Mouse (Mus musculus) monocyte, adult 5-6 weeks (primary cell): Measurements from ENCODE around the gene Kcnk13. TPM values are rescaled to one million over a fixed set of nuclear protein-coding genes. Genes with fewer than 3 reads are reported as not detected.

Experiments used
- ATAC-seq: fragments of 153-309, 156-312 bp; replicated peaks from 2 replicates; pipeline ENCODE4 v1.8.0; 2017; ENCODE audit warnings: mild to moderate bottlenecking; ENCODE audit not compliant: low TSS enrichment, insufficient number of reproducible peaks, severe bottlenecking, poor library complexity, low FRiP score
- total RNA-seq: library from RNA; stranded (forward); fragments of 200-1000, 200-491, 200-594 nt; gene quantifications from 3 replicates; pipeline ENCODE4 v1.2.3, GENCODE M21; 2017

Gene Kcnk13
- total RNA-seq, 1 experiment from 2014 or later: 0.29 TPM

- no peak for ATAC-seq
Measured at GRCm38 (mm10) chr12:100002914-100003587, 38.8 kb downstream of the Kcnk13 start.

GRCm38 (mm10) chr12:100005285-100005684 lies 41.0 kb downstream of the Kcnk13 start:
- ATAC-seq: peak; percentile 89

- ATAC-seq: no peak
Measured at GRCm38 (mm10) chr12:100006681-100007080, 42.4 kb downstream of the Kcnk13 start.

- ATAC-seq: peak; percentile 79
Measured at GRCm38 (mm10) chr12:100012839-100013238, 48.5 kb downstream of the Kcnk13 start.

GRCm38 (mm10) chr12:100015146-100015545 lies 50.8 kb downstream of the Kcnk13 start:
- no peak for ATAC-seq

GRCm38 (mm10) chr12:100017709-100018108 lies 53.4 kb downstream of the Kcnk13 start:
- ATAC-seq: no peak

- ATAC-seq: no peak; the same call in 1 of the 2 replicates
Measured at GRCm38 (mm10) chr12:100022490-100022889, 58.2 kb downstream of the Kcnk13 start.

GRCm38 (mm10) chr12:100023821-100024365 lies 59.6 kb downstream of the Kcnk13 start:
- no peak for ATAC-seq

- ATAC-seq: no peak
Measured at GRCm38 (mm10) chr12:100025675-100026074, 61.4 kb downstream of the Kcnk13 start.

- ATAC-seq: no peak
Measured at GRCm38 (mm10) chr12:100026715-100027245, 62.5 kb downstream of the Kcnk13 start.

GRCm38 (mm10) chr12:100027281-100027680 lies 63.0 kb downstream of the Kcnk13 start:
- ATAC-seq: no peak

- ATAC-seq: no peak
Measured at GRCm38 (mm10) chr12:100031681-100032080, 67.4 kb downstream of the Kcnk13 start.

- ATAC-seq: no peak
Measured at GRCm38 (mm10) chr12:100032521-100032920, 68.2 kb downstream of the Kcnk13 start.

- no peak for ATAC-seq
Measured at GRCm38 (mm10) chr12:100038741-100039262, 74.5 kb downstream of the Kcnk13 start.

GRCm38 (mm10) chr12:100042116-100042515 lies 77.8 kb downstream of the Kcnk13 start:
- ATAC-seq: no peak

GRCm38 (mm10) chr12:100044704-100045103 lies 80.4 kb downstream of the Kcnk13 start:
- no peak for ATAC-seq

- ATAC-seq: no peak
Measured at GRCm38 (mm10) chr12:100050552-100050951, 86.3 kb downstream of the Kcnk13 start.

- ATAC-seq: peak; percentile 80
Measured at GRCm38 (mm10) chr12:100053617-100054016, 89.3 kb downstream of the Kcnk13 start.

GRCm38 (mm10) chr12:100061071-100061470 lies 96.8 kb downstream of the Kcnk13 start:
- no peak for ATAC-seq

GRCm38 (mm10) chr12:100061826-100062225 lies 97.5 kb downstream of the Kcnk13 start:
- no peak for ATAC-seq
